Mouse (Mus musculus): ENCODE data around the gene Gm17364.

GRCm38 (mm10) chr13:41273927-41274650, at the start of gene Gm17364:
- no peak for TF ChIP-seq CTCF (IDR thresholded peaks at IDR 0.05; ENCODE audit: borderline replicate concordance, extremely low read depth, insufficient read depth, insufficient read length)
- no peak for TF ChIP-seq POLR2A (IDR thresholded peaks at IDR 0.05; ENCODE audit: borderline replicate concordance, extremely low read depth, insufficient read depth, insufficient read length, poor library complexity, severe bottlenecking)

Measured in brain, embryonic 14.5 days (tissue).